Mouse (Mus musculus) CH12.LX (cell line): ENCODE data around the gene E130218I03Rik. TPM values are rescaled to one million over a fixed set of nuclear protein-coding genes. Genes with fewer than 3 reads are reported as not detected.
A peak's percentile ranks its signal among the peaks of the same experiment; 100 is the strongest.

ENCODE experiments used
- DNase-seq: peaks from one replicate; pipeline ENCODE4 v3.0.0-alpha.2; 2013; ENCODE audit errors: extremely low read depth
- H3K27ac ChIP-seq: 2 replicates; pipeline ENCODE4 v1.5.1; 2012; ENCODE audit warnings: low read depth, mild to moderate bottlenecking, control low read depth, moderate library complexity; ENCODE audit not compliant: insufficient read depth
- H3K27me3 ChIP-seq: replicated peaks from 2 replicates; pipeline ENCODE3; 2012; ENCODE audit warnings: inconsistent platforms
- H3K36me3 ChIP-seq, 2 experiments: replicated peaks in 1 of 2; 2 replicates each; pipeline versions ENCODE3 to v1.6.1; 2012; ENCODE audit warnings: inconsistent platforms in 1 of 2, low read length in 1 of 2, mild to moderate bottlenecking in 1 of 2, mixed read lengths in 1 of 2, moderate library complexity in 1 of 2; ENCODE audit not compliant: control insufficient read depth in 1 of 2, insufficient read depth in 1 of 2
- H3K4me1 ChIP-seq, 2 experiments: 2 replicates each; pipeline ENCODE4 v1.6.1; 2012; ENCODE audit warnings: inconsistent platforms in 1 of 2, moderate library complexity in 1 of 2; ENCODE audit not compliant: insufficient read depth in 2 of 2, control insufficient read depth in 1 of 2
- H3K4me2 ChIP-seq: 2 replicates; pipeline ENCODE4 v1.6.1; 2012; ENCODE audit warnings: low read depth, mild to moderate bottlenecking, control low read depth; ENCODE audit not compliant: poor library complexity, insufficient read depth, severe bottlenecking
- H3K4me3 ChIP-seq, 3 experiments: fragments of 150-350 bp in 1 of 3; sonication (generic) in 1 of 3; replicated peaks in 1 of 3; 2 replicates each; pipeline versions ENCODE3 to v1.5.1; 2011 to 2012; ENCODE audit warnings: low read depth in 2 of 3, low read length in 2 of 3, mild to moderate bottlenecking in 2 of 3, moderate library complexity in 2 of 3, control low read depth in 1 of 3, improper control_type of control experiment in 1 of 3, inconsistent platforms in 1 of 3, mixed read lengths in 1 of 3; ENCODE audit not compliant: poor library complexity in 1 of 3
- H3K79me2 ChIP-seq: replicated peaks from 2 replicates; pipeline ENCODE4 v1.6.1; 2012; ENCODE audit warnings: mild to moderate bottlenecking, moderate library complexity; ENCODE audit not compliant: control insufficient read depth, poor library complexity, insufficient read depth, severe bottlenecking; ENCODE audit errors: extremely low read depth
- H3K9ac ChIP-seq: 2 replicates; pipeline ENCODE4 v1.6.1; 2012; ENCODE audit warnings: low read depth, mild to moderate bottlenecking, control low read depth, moderate library complexity; ENCODE audit not compliant: insufficient read depth
- H3K9me3 ChIP-seq: replicated peaks from 2 replicates; pipeline ENCODE3; 2012; ENCODE audit warnings: low read length, inconsistent platforms, mixed read lengths
- CHD1 ChIP-seq: IDR thresholded peaks from 2 replicates; pipeline ENCODE4 v1.6.1; 2012; ENCODE audit warnings: low read depth, low read length, improper control_type of control experiment, inconsistent platforms
- CTCF ChIP-seq, 2 experiments: IDR thresholded peaks in 1 of 2; conservative IDR thresholded peaks in 1 of 2; 2 replicates each; pipeline ENCODE4 v1.5.1; 2011 to 2012; ENCODE audit warnings: low read depth in 2 of 2, low read length in 2 of 2, improper control_type of control experiment in 1 of 2, inconsistent platforms in 1 of 2, mild to moderate bottlenecking in 1 of 2, moderate library complexity in 1 of 2
- E2F4 ChIP-seq: IDR thresholded peaks from 2 replicates; pipeline ENCODE4 v1.6.1; 2011; ENCODE audit warnings: low read depth, low read length, improper control_type of control experiment; ENCODE audit not compliant: insufficient replicate concordance
- ELF1 ChIP-seq: IDR thresholded peaks from 2 replicates; pipeline ENCODE4 v1.6.1; 2014; ENCODE audit warnings: low read depth, mild to moderate bottlenecking, inconsistent platforms, low read length, improper control_type of control experiment
- HCFC1 ChIP-seq: IDR thresholded peaks from 2 replicates; pipeline ENCODE4 v1.6.1; 2012; ENCODE audit warnings: low read depth, mild to moderate bottlenecking, inconsistent platforms, low read length, improper control_type of control experiment
- JUND ChIP-seq: conservative IDR thresholded peaks from 2 replicates; pipeline ENCODE4 v1.6.1; 2011; ENCODE audit warnings: low read depth, low read length, improper control_type of control experiment
- KAT2A ChIP-seq: IDR thresholded peaks from 2 replicates; pipeline ENCODE4 v1.6.1; 2012; ENCODE audit warnings: low read length, improper control_type of control experiment, inconsistent platforms; ENCODE audit not compliant: insufficient replicate concordance
- MAFK ChIP-seq: IDR thresholded peaks from 2 replicates; pipeline ENCODE4 v1.6.1; 2011; ENCODE audit warnings: low read length, improper control_type of control experiment; ENCODE audit not compliant: insufficient replicate concordance
- MAZ ChIP-seq: IDR thresholded peaks from 2 replicates; pipeline ENCODE4 v1.6.1; 2012; ENCODE audit warnings: low read depth, mild to moderate bottlenecking, inconsistent platforms, low read length, improper control_type of control experiment, moderate library complexity
- MEF2A ChIP-seq: IDR thresholded peaks from 2 replicates; pipeline ENCODE4 v1.6.1; 2014; ENCODE audit warnings: low read depth, mild to moderate bottlenecking, inconsistent platforms, low read length, improper control_type of control experiment, borderline replicate concordance
- MXI1 ChIP-seq: IDR thresholded peaks from 2 replicates; pipeline ENCODE4 v1.6.1; 2011; ENCODE audit warnings: mild to moderate bottlenecking, low read depth, low read length, improper control_type of control experiment
- MYC ChIP-seq: IDR thresholded peaks from 2 replicates; pipeline ENCODE4 v1.6.1; 2011; ENCODE audit warnings: low read depth, mild to moderate bottlenecking, improper control_type of control experiment, low read length
- NELFE ChIP-seq: IDR thresholded peaks from 2 replicates; pipeline ENCODE4 v1.6.1; 2011; ENCODE audit warnings: low read depth, low read length, improper control_type of control experiment
- NRF1 ChIP-seq: IDR thresholded peaks from 2 replicates; pipeline ENCODE4 v1.6.1; 2014; ENCODE audit warnings: low read depth, mild to moderate bottlenecking, inconsistent platforms, low read length, improper control_type of control experiment, moderate library complexity
- PAX5 ChIP-seq: IDR thresholded peaks from 2 replicates; pipeline ENCODE4 v1.6.1; 2012; ENCODE audit warnings: low read length, inconsistent platforms, mixed read lengths
- POLR2A ChIP-seq: IDR thresholded peaks from 2 replicates; pipeline ENCODE4 v1.6.1; 2011; ENCODE audit warnings: low read depth, mild to moderate bottlenecking, improper control_type of control experiment, low read length
- POLR2AphosphoS2 ChIP-seq: IDR thresholded peaks from 2 replicates; pipeline ENCODE4 v1.6.1; 2011; ENCODE audit warnings: low read depth, low read length, improper control_type of control experiment
- RAD21 ChIP-seq: IDR thresholded peaks from 2 replicates; pipeline ENCODE4 v1.6.1; 2011; ENCODE audit warnings: low read depth, mild to moderate bottlenecking, low read length, improper control_type of control experiment, moderate library complexity
- RCOR1 ChIP-seq: conservative IDR thresholded peaks from 2 replicates; pipeline ENCODE4 v1.6.1; 2012; ENCODE audit warnings: low read depth, mild to moderate bottlenecking, inconsistent platforms, low read length, improper control_type of control experiment
- SIN3A ChIP-seq: IDR thresholded peaks from 2 replicates; pipeline ENCODE4 v1.6.1; 2012; ENCODE audit warnings: low read length, improper control_type of control experiment, inconsistent platforms
- SMC3 ChIP-seq: IDR thresholded peaks from 2 replicates; pipeline ENCODE4 v1.6.1; 2011; ENCODE audit warnings: low read depth, low read length, improper control_type of control experiment
- TCF12 ChIP-seq: IDR thresholded peaks from 2 replicates; pipeline ENCODE4 v1.6.1; 2014; ENCODE audit warnings: low read depth, mild to moderate bottlenecking, inconsistent platforms, low read length, improper control_type of control experiment
- UBTF ChIP-seq: IDR thresholded peaks from 2 replicates; pipeline ENCODE4 v1.6.1; 2012; ENCODE audit warnings: low read depth, mild to moderate bottlenecking, inconsistent platforms, low read length, improper control_type of control experiment, moderate library complexity
- USF1 ChIP-seq: IDR thresholded peaks from 2 replicates; pipeline ENCODE4 v1.6.1; 2014; ENCODE audit warnings: low read depth, mild to moderate bottlenecking, inconsistent platforms, low read length, improper control_type of control experiment
- ZNF384 ChIP-seq: IDR thresholded peaks from 2 replicates; pipeline ENCODE4 v1.6.1; 2012; ENCODE audit warnings: low read depth, low read length, improper control_type of control experiment, inconsistent platforms
- dilution Hi-C: fragments of 300-500 bp; cut with MboI; formaldehyde crosslinking; loops from 2 replicates; pipeline ENCODE4 v1.14.3; 2020; ENCODE audit warnings: low sequenced_read_pairs; ENCODE audit not compliant: extremely low pct_unique_long_range_greater_than_20kb, extremely low pct_ligation_motif_present
- in situ Hi-C: fragments of 300-500 bp; cut with MboI; formaldehyde crosslinking; loops from 3 replicates; pipeline ENCODE4 v1.14.3; 2019; ENCODE audit warnings: low sequenced_read_pairs, low pct_ligation_motif_present, low pct_unique_long_range_greater_than_20kb, mixed read lengths
- polyA plus RNA-seq: library from polyadenylated mRNA; unstranded; fragments of >175 nt; gene quantifications from 2 replicates; pipeline ENCODE4 v1.2.1, GENCODE M21; 2012; ENCODE audit warnings: low read depth; ENCODE audit not compliant: insufficient read length
- total RNA-seq, 2 experiments: library from RNA; depleted of rRNA; stranded (reverse); fragments of 300-350 nt in 1 of 2; fragments of >200 nt in 1 of 2; gene quantifications; 2 replicates each; pipeline ENCODE4 v1.2.3; 2012 to 2014

E130218I03Rik gene
- total and polyA plus RNA-seq, 3 experiments: 1.6 to 2.9 TPM; not detected in 1

- Histone ChIP-seq H3K4me2 (peak within 1 kb of the TSS; percentile 58; the same call in 1 of the 2 replicates), H3K36me3 (peaks cover 7 to 17% of the 10 kb centered on the region in 2 experiments), H3K27me3 (peaks cover 59% of the 10 kb centered on the region), H3K4me3 (no peak within 1 kb of the TSS), H3K9me3 (peaks cover 10% of the 10 kb centered on the region), H3K9ac (peak within 1 kb of the TSS; percentile 20), H3K4me1 (peaks cover 9 to 24% of the 10 kb centered on the region in 2 experiments; a peak in 3 of 4 replicates), H3K27ac (no peak within 1 kb of the TSS), H3K79me2 (peaks cover 10% of the 10 kb centered on the region; the same call in 1 of the 2 replicates)
- no peak for DNase-seq
- dilution Hi-C loops: no loop called here
- in situ Hi-C loops: loop anchor here (5.0 kb wide), 1 partner anchor 41 kb away; the partner anchor contains the start of gene Pdik1l
- TF ChIP-seq MXI1: no peak
- no peak for TF ChIP-seq PAX5
- no peak for TF ChIP-seq CHD1
- no peak for TF ChIP-seq RAD21
- no peak for TF ChIP-seq POLR2A
- no peak for TF ChIP-seq JUND
- no peak for TF ChIP-seq ZNF384
- TF ChIP-seq NELFE: no peak
- TF ChIP-seq MEF2A: no peak
- TF ChIP-seq RCOR1: no peak
- TF ChIP-seq SIN3A: no peak
- no peak for TF ChIP-seq USF1
- TF ChIP-seq E2F4: no peak
- TF ChIP-seq POLR2AphosphoS2: no peak
- no peak for TF ChIP-seq KAT2A
- no peak for TF ChIP-seq HCFC1
Measured at GRCm38 (mm10) chr4:134246719-134247258, 3.3 kb downstream of the E130218I03Rik start, which contains the start of gene Gm30191. Gene Gm30191 (plus strand): TSS chr4:134246935.

DNA sequence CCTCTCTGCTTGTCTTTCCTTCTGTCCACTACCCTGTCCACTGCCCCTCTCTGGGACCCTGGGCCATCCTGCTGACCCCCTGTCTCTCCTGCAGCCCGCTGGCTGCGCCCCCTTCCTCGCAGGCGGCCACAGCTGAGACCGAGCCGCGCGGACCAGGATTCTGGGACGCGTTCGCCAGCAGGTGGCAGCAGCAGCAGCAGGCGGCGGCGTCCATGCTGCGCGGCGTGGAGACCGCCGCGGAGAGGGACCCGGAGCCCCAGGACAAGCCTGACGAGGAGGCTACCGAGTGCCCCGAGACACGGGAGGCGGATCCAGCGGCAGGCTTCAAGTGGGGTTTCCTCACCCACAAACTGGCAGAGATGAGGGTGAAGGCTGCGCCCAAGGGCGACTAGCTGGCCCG, 6.2 kb downstream of the E130218I03Rik start:
- Histone ChIP-seq H3K27ac (no peak overlapping the region), H3K27me3 (peaks cover 86% of the 10 kb centered on the region), H3K9ac (no peak overlapping the region), H3K4me1 (peaks cover 0 to 12% of the 10 kb centered on the region in 2 experiments; a peak in 1 of 4 replicates), H3K79me2 (peaks cover 3% of the 10 kb centered on the region; the same call in 1 of the 2 replicates), H3K36me3 (no peaks in the 10 kb centered on the region), H3K9me3 (peaks cover 12% of the 10 kb centered on the region), H3K4me2 (peak overlapping the region; percentile 42), H3K4me3 (no peak overlapping the region)
- no peak for DNase-seq
- dilution Hi-C loops (no loop called here), in situ Hi-C loops (loop anchor here (5.0 to 25.0 kb wide), 2 partner anchors 38 to 238 kb away; partner anchors contain the start of genes Paqr7 and Pdik1l)
- TF ChIP-seq KAT2A (no peak), MYC (0 out of 2 replicates have a peak, but pooled peaks have one; percentile 38), ELF1 (no peak), TCF12 (0 out of 2 replicates have a peak, but pooled peaks have one; percentile 43), UBTF (peak; percentile 46; the same call in 1 of the 2 replicates), MAFK (no peak), CTCF (conservative IDR thresholded peaks at IDR 0.05 in 1 of 2, IDR thresholded peaks at IDR 0.05 in 1 of 2; ENCODE audit: low read depth in 2 of 2, low read length in 2 of 2) (peak in 1 of 2 experiments; percentile 89; a peak in 2 of 4 replicates), MAZ (0 out of 2 replicates have a peak, but pooled peaks have one; percentile 28), SMC3 (peak; percentile 92), NRF1 (0 out of 2 replicates have a peak, but pooled peaks have one; percentile 21), RAD21 (peak; percentile 45), MXI1 (peak; percentile 64; the same call in 1 of the 2 replicates)
